Mouse (Mus musculus) lung, postnatal 0 days (tissue): Measurements from ENCODE around the gene Adcy6. TPM values are rescaled to one million over a fixed set of nuclear protein-coding genes. Genes with fewer than 3 reads are reported as not detected.

Experiments
- ATAC-seq: fragments of 200-750 bp; cut with Nextera tagmentation; 2 replicates; pipeline ENCODE4 v1.8.0; 2017; ENCODE audit warnings: moderate library complexity
- DNase-seq: peaks from one replicate; pipeline ENCODE4 v3.0.0-alpha.2; 2016; ENCODE audit warnings: low spot score
- H3K27ac ChIP-seq: fragments of 300-500 bp; sonication (generic); 2 replicates; pipeline ENCODE4 v1.5.1; 2014; ENCODE audit warnings: antibody characterized with exemption, mild to moderate bottlenecking, low read length, mixed read lengths
- H3K27me3 ChIP-seq: fragments of 300-500 bp; sonication (generic); replicated peaks from 2 replicates; pipeline ENCODE4 v1.6.1; 2014; ENCODE audit warnings: low read length, mixed read lengths; ENCODE audit not compliant: insufficient read depth
- H3K36me3 ChIP-seq: fragments of 300-500 bp; sonication (generic); 2 replicates; pipeline ENCODE4 v1.6.1; 2014; ENCODE audit warnings: low read length, mixed read lengths; ENCODE audit not compliant: insufficient read depth
- H3K4me1 ChIP-seq: fragments of 300-500 bp; sonication (generic); 2 replicates; pipeline ENCODE4 v1.6.1; 2014; ENCODE audit warnings: antibody characterized with exemption, low read depth, low read length, mixed read lengths; ENCODE audit not compliant: insufficient read depth
- H3K4me2 ChIP-seq: fragments of 300-500 bp; sonication (generic); replicated peaks from 2 replicates; pipeline ENCODE4 v1.6.1; 2014; ENCODE audit warnings: low read depth, mild to moderate bottlenecking, low read length, moderate library complexity, mixed read lengths
- H3K4me3 ChIP-seq: fragments of 300-500 bp; sonication (generic); 2 replicates; pipeline ENCODE4 v1.5.1; 2014; ENCODE audit warnings: low read depth, low read length
- H3K9ac ChIP-seq: fragments of 300-500 bp; sonication (generic); replicated peaks from 2 replicates; pipeline ENCODE4 v1.6.1; 2014; ENCODE audit warnings: low read depth, mild to moderate bottlenecking
- H3K9me3 ChIP-seq: fragments of 300-500 bp; sonication (generic); 2 replicates; pipeline ENCODE4 v1.6.1; 2016; ENCODE audit warnings: low read length, mixed read lengths
- CTCF ChIP-seq: IDR thresholded peaks from 2 replicates; pipeline ENCODE4 v1.5.1; 2016; ENCODE audit warnings: antibody characterized with exemption, mild to moderate bottlenecking
- EP300 ChIP-seq: IDR thresholded peaks from 2 replicates; pipeline ENCODE4 v1.6.1; 2016; ENCODE audit warnings: antibody characterized with exemption, mild to moderate bottlenecking, control low read depth
- whole genome bisulfite sequencing: fragments of 180-500 bp; shearing (Covaris S2); extraction: QIAGEN DNeasy Blood & Tissue Kit; methylation state at CpG from one replicate; pipeline ENCODE4 v1.1.7; 2014; 5-methylcytosine and 5-hydroxymethylcytosine counted together
- polyA plus RNA-seq: library from polyadenylated mRNA; unstranded; fragments of >200 nt; fragmentation: Nextera tagmentation; extraction: Ambion mirVana; gene quantifications from 2 replicates; pipeline ENCODE4 v1.2.1, GENCODE M21; 2015

Adcy6 gene
- polyA plus RNA-seq, 1 experiment from 2014 or later, result 9.2 TPM

DNA sequence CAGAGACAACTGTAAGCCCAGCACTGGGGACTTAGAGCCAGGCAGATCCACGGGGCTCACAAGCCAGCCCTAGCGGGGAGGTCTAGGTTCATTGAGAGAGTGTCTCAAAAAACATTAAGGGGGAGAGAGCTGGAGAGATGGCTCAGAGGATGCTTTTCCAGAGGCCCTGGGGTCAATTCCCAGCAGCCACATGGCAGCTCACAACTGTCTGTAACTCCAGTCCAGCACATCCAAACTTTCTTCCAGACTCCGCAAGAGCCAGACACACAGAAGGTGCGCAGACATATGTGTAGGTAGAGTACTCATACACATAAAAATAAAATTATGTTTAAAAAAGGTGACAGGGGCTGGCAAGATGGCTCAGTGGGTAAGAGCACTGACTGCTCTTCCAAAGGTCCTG is 36.6 kb downstream of the Adcy6 start:
- H3K36me3 ChIP-seq, result no peaks in the 10 kb centered on the region
- no peak overlapping the region for H3K4me2 ChIP-seq
- H3K4me1 ChIP-seq, result no peaks in the 10 kb centered on the region
- no peak overlapping the region for H3K27ac ChIP-seq
- no peak overlapping the region for H3K9ac ChIP-seq
- ATAC-seq, result no peak
- TF ChIP-seq EP300 (no peak), CTCF (no peak)
- 67% methylated on average over 4 of the region's 4 CpGs for WGBS
- DNase-seq, result no peak
- H3K27me3 ChIP-seq, result no peaks in the 10 kb centered on the region
- no peaks in the 10 kb centered on the region for H3K9me3 ChIP-seq
- H3K4me3 ChIP-seq, result no peak overlapping the region

- Histone ChIP-seq H3K36me3 (no peaks in the 10 kb centered on the region), H3K27me3 (no peaks in the 10 kb centered on the region), H3K9ac (no peak within 1 kb of the TSS), H3K9me3 (no peaks in the 10 kb centered on the region), H3K4me1 (peaks cover 4% of the 10 kb centered on the region; the same call in 1 of the 2 replicates), H3K4me3 (no peak within 1 kb of the TSS), H3K27ac (no peak within 1 kb of the TSS), H3K4me2 (no peak within 1 kb of the TSS)
- DNase-seq, result no peak
- TF ChIP-seq EP300, result no peak
- ATAC-seq, result no peak
- WGBS, result 72% methylated on average over 10 of the region's 10 CpGs
These were observed 38.9 kb downstream of the Adcy6 start, which contains the start of the genes Ccnt1 and 4930415O20Rik for GRCm38 (mm10) chr15:98570873-98571538. Gene Ccnt1 (minus strand): TSS chr15:98570923. Gene 4930415O20Rik (plus strand): TSS chr15:98571004.

DNA sequence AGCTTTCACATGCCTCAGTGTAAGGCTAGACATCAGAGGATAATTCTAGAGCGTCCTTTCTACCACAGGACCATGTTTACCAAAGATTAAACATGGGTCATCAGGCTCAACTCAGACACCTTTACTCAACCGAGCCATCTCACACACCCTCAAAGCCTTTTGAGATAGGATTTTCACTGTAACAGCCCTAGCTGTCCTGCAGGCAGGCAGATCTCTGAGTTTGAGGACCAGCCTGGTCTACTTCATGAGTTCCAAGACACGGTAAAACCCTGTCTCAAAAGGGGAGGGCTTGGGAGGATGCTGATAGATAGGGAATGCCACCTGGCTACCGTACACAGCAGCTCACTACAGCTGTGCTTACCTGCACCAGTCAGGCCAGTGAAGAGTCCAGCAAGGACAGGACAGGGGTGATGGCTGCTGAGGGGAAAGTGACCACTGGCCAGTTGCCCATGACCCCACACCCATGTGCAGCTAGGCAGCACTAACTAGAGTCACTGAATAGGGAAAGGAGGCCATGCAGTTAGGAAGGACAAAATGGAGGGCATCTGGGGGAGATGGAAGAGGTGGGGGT is 40.0 kb downstream of the Adcy6 start:
- H3K36me3 ChIP-seq, result no peaks in the 10 kb centered on the region
- ATAC-seq (no peak), DNase-seq (no peak)
- H3K9me3 ChIP-seq, result no peaks in the 10 kb centered on the region
- H3K27ac ChIP-seq, result no peak overlapping the region
- H3K27me3 ChIP-seq, result no peaks in the 10 kb centered on the region
- H3K4me2 ChIP-seq, result no peak overlapping the region
- H3K9ac ChIP-seq, result no peak overlapping the region
- WGBS, result 73% methylated on average over 4 of the region's 4 CpGs
- TF ChIP-seq CTCF, result no peak
- TF ChIP-seq EP300, result no peak
- H3K4me3 ChIP-seq, result no peak overlapping the region
- H3K4me1 ChIP-seq, result peaks cover 11% of the 10 kb centered on the region; the same call in 1 of the 2 replicates

DNA sequence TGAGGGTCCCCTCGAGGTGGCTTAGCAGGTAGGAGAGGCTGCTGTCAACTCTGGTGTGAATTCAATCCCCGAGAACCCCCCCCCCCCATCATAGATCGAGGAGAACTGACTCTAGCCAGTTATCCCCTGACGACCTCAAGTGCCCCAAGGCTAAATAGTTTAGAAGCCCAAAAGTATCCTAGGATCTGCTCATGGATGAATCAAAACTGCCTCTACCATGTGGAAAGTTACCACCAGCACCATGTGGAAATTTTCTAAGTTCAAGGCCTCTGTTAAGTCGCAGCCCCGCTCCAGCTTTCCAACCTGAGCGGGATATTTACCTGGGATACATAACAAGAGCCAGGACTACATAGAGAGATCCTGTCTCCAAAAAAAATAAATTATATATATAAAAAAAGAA is 40.7 kb downstream of the Adcy6 start:
- H3K27ac ChIP-seq, result no peak overlapping the region
- H3K9ac ChIP-seq, result peak overlapping the region; percentile 77
- H3K36me3 ChIP-seq, result no peaks in the 10 kb centered on the region
- H3K4me1 ChIP-seq, result peaks cover 11% of the 10 kb centered on the region; the same call in 1 of the 2 replicates
- TF ChIP-seq EP300, result no peak
- TF ChIP-seq CTCF, result no peak
- H3K9me3 ChIP-seq, result no peaks in the 10 kb centered on the region
- H3K4me2 ChIP-seq, result peak overlapping the region; percentile 74
- H3K27me3 ChIP-seq, result no peaks in the 10 kb centered on the region
- ATAC-seq (no peak), DNase-seq (no peak)
- 53% methylated on average over 7 of the region's 7 CpGs for WGBS
- H3K4me3 ChIP-seq, result no peak overlapping the region

GRCm38 (mm10) chr15:98568256-98569033 is 41.4 kb downstream of the Adcy6 start:
- Histone ChIP-seq H3K36me3 (no peaks in the 10 kb centered on the region), H3K4me2 (peak overlapping the region; percentile 74), H3K27me3 (no peaks in the 10 kb centered on the region), H3K9ac (peak overlapping the region; percentile 77), H3K9me3 (no peaks in the 10 kb centered on the region), H3K27ac (peak overlapping the region; percentile 95), H3K4me1 (peaks cover 11% of the 10 kb centered on the region; the same call in 1 of the 2 replicates), H3K4me3 (peak overlapping the region; percentile 88)
- ATAC-seq (no peak), DNase-seq (peak; percentile 49)
- TF ChIP-seq CTCF, result no peak
- no peak for TF ChIP-seq EP300
- 6% methylated on average over 22 of the region's 22 CpGs for WGBS
